Mouse (Mus musculus): ENCODE measurements at regions not wholly inside any gene's neighbourhood (a gene's known extent, or its start where the extent isn't known, plus 50 kb on each side); places are given as distances from the start of the nearest gene placed in this dataset.

DNA sequence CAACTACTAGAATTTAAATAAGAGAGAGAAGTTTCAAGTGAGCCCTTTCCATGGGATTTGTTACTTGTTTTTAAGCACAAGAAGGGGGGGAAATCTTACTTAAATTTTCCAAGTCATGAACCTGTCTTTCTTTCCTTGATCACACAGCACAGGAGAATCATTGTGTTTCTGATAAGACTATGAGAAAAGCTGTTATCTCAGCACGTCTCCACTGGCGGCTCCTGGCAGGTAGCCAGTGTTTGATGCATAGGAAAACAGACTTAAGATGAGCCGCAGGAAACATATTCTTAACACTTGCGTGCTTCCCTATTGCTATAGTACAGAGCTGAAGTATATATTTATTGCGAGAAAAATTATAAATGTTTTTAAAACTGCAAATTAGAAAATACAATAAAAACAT is 920.3 kb downstream of the Efna5 start:
- no peak for DNase-seq (ENCODE audit: low spot score)

DNA sequence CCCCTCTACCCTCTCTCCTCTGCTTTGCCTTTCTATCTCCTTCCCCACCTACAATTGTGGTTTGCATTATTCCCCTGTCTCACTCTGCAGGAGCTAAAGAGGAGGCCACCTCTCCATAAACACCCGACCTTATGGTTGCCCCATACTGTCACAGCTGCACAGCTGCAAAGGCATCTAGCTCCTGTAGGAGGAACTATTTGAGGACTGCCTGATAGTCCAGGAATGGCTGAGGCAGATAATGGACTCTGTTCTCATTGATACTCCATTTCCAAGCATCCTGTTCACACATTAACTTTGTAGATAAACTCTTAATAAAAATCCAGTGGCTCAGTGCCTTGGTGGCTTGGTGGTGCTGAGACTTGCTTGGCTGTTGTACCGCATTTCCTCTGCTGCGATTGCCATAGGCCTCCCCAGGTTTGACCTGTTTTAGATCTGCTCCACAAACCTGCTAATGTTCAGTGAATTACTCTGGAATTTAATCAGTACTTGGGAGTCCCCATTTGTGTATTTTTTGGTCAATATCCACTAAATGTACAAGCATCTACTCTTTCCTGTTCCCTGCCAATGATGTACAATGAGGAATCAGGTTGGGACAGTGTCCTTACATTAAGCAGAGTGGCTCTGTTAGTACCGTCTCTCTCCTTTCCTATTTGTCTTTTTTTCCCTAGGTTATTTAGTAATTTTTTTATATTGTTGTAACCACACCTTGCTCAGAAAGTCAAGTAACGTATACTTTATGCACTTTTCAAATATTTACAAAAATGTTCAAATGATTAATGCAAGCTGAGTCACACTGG is 920.9 kb downstream of the Efna5 start:
- DNase-seq (ENCODE audit: low spot score) = no peak

DNA sequence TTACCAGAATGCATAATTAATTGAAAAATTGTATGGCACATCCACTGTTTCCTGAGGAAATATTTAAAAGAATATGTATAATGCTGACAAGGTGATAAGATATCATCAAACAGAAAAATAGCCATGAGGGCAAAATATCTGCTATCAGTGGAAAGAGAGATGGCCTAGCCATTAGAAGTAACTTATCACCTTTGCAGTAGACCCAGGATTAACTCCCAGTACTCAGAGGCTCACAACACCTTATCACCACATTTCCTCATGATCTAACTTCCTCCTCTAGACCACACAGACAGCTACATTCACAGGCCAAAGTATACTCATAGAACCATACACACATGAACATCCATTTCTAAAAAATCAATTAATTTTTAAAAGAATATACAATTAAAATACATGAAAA is 963.4 kb downstream of the Efna5 start:
- no peak for DNase-seq (ENCODE audit: low spot score)

DNA sequence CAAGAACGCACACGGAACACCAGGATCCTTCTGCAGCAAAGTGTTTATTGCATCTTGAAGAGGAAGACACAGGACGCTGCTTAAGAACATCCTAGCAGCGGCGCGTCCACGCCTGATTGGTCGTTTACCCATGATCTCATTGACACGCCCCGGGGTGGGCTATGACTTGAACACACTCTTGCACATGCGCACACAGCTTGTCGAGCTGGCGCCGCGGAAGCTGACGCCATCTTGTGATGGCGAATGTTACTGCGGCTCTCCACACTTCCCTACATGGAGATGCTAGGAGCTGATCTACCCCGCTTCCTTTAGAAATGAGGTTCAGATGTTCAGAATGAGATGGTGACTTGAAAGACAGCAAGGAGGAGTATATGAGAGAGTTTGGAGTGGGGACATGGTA is 978.2 kb downstream of the Efna5 start:
- DNase-seq (ENCODE audit: low spot score) = no peak

DNA sequence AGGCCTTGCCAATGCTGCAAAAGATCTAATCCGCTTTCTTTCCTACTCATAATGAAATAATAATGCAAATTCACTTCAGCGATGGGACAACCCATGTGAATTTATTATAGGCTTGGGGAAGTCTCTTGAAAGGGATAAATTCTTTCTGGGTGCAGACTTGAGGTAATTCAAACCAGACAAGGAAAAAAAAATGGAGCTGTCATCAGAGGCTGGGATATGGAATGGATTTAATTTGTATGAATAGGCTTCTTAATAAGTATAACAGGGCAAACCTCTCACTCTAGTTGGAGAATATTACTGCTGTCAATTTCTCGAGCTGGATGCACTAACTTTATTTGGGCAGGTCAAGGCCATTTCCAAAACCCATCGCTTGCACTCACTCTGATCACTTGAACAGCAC is 990.5 kb downstream of the Efna5 start:
- peak; percentile 24 for DNase-seq (ENCODE audit: low spot score)

DNA sequence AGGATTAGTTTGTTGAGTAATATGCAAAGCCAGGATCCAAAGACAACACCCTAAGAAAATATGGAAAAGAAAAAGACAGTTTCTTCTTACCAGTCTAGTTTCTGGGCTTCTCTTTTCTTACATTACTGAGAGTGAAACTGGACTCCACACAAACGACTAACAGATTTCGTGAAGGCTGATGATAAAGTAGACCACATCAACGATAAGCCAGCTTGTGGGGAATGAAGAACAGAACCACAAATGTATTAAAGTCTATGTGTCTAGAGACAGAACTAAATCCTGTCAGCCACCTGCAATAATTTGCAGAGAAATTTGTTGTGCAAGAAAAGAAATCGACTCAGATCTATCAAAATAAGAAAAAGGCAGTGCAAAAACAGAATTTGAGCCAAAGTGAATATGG is 1015.0 kb downstream of the Efna5 start:
- no peak for DNase-seq (ENCODE audit: low spot score)

DNA sequence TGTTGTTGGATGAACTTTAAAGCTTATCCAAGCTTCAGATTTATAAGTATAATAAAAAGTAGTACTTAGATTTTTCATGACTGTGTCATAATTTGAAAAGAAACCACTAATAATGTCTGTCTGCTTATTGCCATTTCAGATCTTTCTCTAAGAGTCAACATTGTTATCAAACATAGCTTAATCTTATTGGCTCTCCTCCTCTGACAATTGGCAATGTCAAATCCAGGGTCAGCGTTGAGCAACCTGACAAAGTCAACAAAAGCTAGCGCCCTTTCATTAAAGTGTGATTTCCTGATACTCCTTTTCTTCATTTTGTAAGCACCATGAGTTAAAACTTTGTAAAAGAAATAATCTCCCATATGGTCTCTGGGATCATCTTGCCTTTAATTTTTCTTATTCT is 1018.7 kb downstream of the Efna5 start:
- DNase-seq (ENCODE audit: low spot score) = no peak

DNA sequence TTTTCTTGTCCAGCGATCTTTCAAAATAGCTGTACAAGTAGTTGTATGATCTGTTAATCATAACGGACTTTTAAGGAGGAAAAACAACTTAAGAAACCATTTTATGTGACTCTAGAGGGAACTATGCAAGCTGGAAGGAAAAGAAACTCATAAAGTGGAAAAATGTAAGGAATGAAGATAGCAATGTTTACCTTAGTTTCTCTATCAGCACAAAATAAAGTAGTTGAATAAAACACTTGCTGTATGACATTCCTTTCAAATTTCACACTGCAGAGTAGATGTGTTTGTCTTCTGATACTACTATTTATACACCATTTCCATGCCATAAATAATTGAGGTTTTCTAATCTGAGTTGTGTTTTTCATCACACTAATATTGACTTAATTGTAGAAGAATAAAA is 1043.6 kb downstream of the Efna5 start:
- DNase-seq (ENCODE audit: low spot score) = no peak

DNA sequence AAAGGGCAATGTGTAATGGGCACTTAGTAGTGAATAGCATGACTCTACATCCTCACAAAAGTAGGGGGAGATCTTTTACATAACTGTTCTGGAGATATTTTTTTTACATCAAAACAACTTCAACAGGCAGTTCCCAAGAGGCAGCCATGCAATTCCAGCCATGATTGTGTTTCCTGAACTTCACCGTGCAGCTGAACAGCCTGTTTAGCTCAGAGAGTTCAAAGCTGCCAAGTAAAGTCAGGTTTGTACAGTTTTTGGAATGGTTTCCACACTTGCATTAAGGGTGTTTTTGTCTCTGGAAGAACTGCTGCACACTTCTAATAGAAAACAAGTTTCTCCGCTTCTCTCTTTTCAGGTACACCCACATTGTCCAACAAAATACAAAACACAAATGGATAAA is 1065.6 kb downstream of the Efna5 start:
- no peak for DNase-seq (ENCODE audit: low spot score)

DNA sequence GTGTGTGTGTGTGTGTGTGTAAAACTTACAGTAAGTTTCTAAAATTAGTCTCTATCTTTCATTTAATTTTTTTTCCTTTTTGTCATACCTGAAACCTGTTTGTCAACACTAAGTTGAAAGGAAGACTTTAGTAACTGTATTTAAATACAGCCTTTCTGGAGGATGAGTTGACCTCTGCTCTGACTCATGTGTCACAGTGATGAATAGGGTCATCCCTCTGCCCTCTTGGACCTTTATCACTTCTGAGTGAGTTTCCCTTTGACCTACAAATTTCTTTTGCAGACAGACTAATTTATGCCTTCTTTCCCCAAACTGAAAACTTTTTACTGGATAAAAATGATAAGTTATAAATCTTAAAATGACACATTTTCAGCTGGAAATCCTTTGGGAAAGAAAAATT is 1112.8 kb downstream of the Efna5 start:
- peak; percentile 66 for DNase-seq (ENCODE audit: low spot score)

DNA sequence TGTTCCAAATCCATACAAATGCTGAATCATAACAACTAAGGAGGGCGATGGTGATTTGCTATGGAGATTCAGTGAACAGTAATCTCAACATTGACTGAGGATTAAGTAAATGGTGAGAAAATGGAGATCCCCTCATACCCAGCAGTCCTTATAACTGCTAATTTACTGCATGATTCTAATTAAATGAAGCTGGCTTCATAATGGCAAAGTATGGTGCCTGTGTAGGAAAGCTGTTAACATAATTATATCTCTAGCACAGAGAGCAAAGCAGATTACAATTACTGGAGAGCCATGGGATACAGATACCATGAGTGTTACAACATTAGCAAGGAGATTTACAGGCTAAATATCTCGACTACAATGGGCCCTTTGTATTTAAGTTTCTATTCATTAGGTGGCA is 1116.0 kb downstream of the Efna5 start:
- no peak for DNase-seq (ENCODE audit: low spot score)
